In genomic region chr19:26748676-26749075, GRCm38 (mm10) we compare ENCODE assay signal across 8 mouse cellular contexts.
DNase-seq lines count a peak whose midpoint lies in the region; ATAC-seq lines count a peak whose summit lies in the region.

No protein-coding gene starts in this region.

- peaks cover 14% of the 10 kb centered on the region for H3K4me1 ChIP-seq in heart, embryonic 12.5 days (replicated peaks)
- peaks cover 33% of the 10 kb centered on the region for H3K4me1 ChIP-seq in midbrain, embryonic 10.5 days

- whole genome bisulfite sequencing in heart, embryonic 12.5 days = 2% methylated on average over 6 of the region's 6 CpGs
- WGBS in midbrain, embryonic 10.5 days = under 1% methylated on average over 6 of the region's 6 CpGs

- H3K4me2 ChIP-seq in heart, embryonic 12.5 days = peak overlapping the region; percentile 65

- no peaks in the 10 kb centered on the region for H3K9me3 ChIP-seq in heart, embryonic 12.5 days (replicated peaks)
- no peaks in the 10 kb centered on the region for H3K9me3 ChIP-seq in midbrain, embryonic 10.5 days (replicated peaks)

- no peak for DNase-seq in heart, adult 8-10 months (ENCODE audit: low spot score)
- peak; percentile 54 for DNase-seq in Muller cell, postnatal 12 days (ENCODE audit: inconsistent ontology term)
- DNase-seq in heart, postnatal 10 days = peak; percentile 20 to 40
- no peak for DNase-seq in midbrain, embryonic 10.5 days (ENCODE audit: low spot score)
- no peak for DNase-seq in ovary, adult 18-20 months (ENCODE audit: low spot score)
- DNase-seq in urinary bladder, adult 18-20 months (ENCODE audit: low spot score in 2 of 2) = no peak

- no peak overlapping the region for H3K27ac ChIP-seq in heart, embryonic 12.5 days (ENCODE audit: poor library complexity, severe bottlenecking)
- H3K27ac ChIP-seq in midbrain, embryonic 10.5 days (replicated peaks) = peak overlapping the region; percentile 96

- peak overlapping the region; percentile 65 for H3K9ac ChIP-seq in heart, embryonic 12.5 days

- peak overlapping the region; percentile 67 for H3K4me3 ChIP-seq in heart, embryonic 12.5 days
- peak overlapping the region; percentile 58 for H3K4me3 ChIP-seq in midbrain, embryonic 10.5 days

- ATAC-seq in heart, embryonic 12.5 days (ENCODE audit: insufficient number of reproducible peaks, low FRiP score) = no peak
- ATAC-seq in megakaryocyte progenitor cell, adult 5-6 weeks (replicated peaks; ENCODE audit: poor library complexity) = no peak

- H3K36me3 ChIP-seq in heart, embryonic 12.5 days = 0 out of 2 replicates have a peak, but pooled peaks cover 3% of the 10 kb centered on the region
- H3K36me3 ChIP-seq in midbrain, embryonic 10.5 days = 0 out of 2 replicates have a peak, but pooled peaks cover 6% of the 10 kb centered on the region

- intact Hi-C loops in heart, postnatal 10 days (cut with DNase I) = loop anchor here (5.0 kb wide), 1 partner anchor 99 kb away; no protein-coding TSS in a partner anchor

- no peaks in the 10 kb centered on the region for H3K27me3 ChIP-seq in heart, embryonic 12.5 days (replicated peaks)
- H3K27me3 ChIP-seq in midbrain, embryonic 10.5 days (ENCODE audit: low read depth, poor library complexity, severe bottlenecking) = no peaks in the 10 kb centered on the region; the same call in 1 of the 2 replicates

Comparison
In these comparisons a context has a peak if more than half of its experiments do, and no peak if none do; other contexts are left out.
1. DNase-seq: peak in Muller cell, postnatal 12 days (single experiment) and heart, postnatal 10 days (2 of 2); none in heart, adult 8-10 months (single experiment), midbrain, embryonic 10.5 days (single experiment), ovary, adult 18-20 months (single experiment) and urinary bladder, adult 18-20 months (0 of 2).